Mouse (Mus musculus) layer of hippocampus, adult 9-10 months (tissue): ENCODE data around the gene Gse1.
"Not testable (repeated sequence)": the region's sequence is repeated elsewhere in the genome, so short reads cannot be mapped to it uniquely, and the experiment has no call there.

ENCODE experiments used
- DNase-seq: peaks from one replicate; pipeline ENCODE4 v3.0.0; 2022; ENCODE audit warnings: low spot score

Gene Gse1

GRCm38 (mm10) chr8:120327131-120327554 lies 98.9 kb downstream of the Gse1 start:
- no peak for DNase-seq

- DNase-seq = no peak
Measured at GRCm38 (mm10) chr8:120328361-120329022, 100.2 kb downstream of the Gse1 start.

GRCm38 (mm10) chr8:120329030-120329748 lies 100.9 kb downstream of the Gse1 start:
- DNase-seq = no peak

- DNase-seq = no peak
Measured at GRCm38 (mm10) chr8:120331027-120331426, 102.8 kb downstream of the Gse1 start.

- DNase-seq = no peak
Measured at GRCm38 (mm10) chr8:120332379-120333229, 104.3 kb downstream of the Gse1 start.

GRCm38 (mm10) chr8:120333681-120334080 lies 105.4 kb downstream of the Gse1 start:
- no peak for DNase-seq

GRCm38 (mm10) chr8:120334261-120334660 lies 106.0 kb downstream of the Gse1 start:
- not testable (repeated sequence) for DNase-seq

- no peak for DNase-seq
Measured at GRCm38 (mm10) chr8:120334878-120335261, 106.6 kb downstream of the Gse1 start.

- DNase-seq = no peak
Measured at GRCm38 (mm10) chr8:120335262-120336086, 107.2 kb downstream of the Gse1 start.

- no peak for DNase-seq
Measured at GRCm38 (mm10) chr8:120336087-120336380, 107.8 kb downstream of the Gse1 start.

- DNase-seq = no peak
Measured at GRCm38 (mm10) chr8:120336909-120337555, 108.8 kb downstream of the Gse1 start.

- DNase-seq = no peak
Measured at GRCm38 (mm10) chr8:120337627-120338026, 109.4 kb downstream of the Gse1 start.

GRCm38 (mm10) chr8:120338678-120339077 lies 110.4 kb downstream of the Gse1 start:
- DNase-seq = no peak

GRCm38 (mm10) chr8:120339743-120340142 lies 111.5 kb downstream of the Gse1 start:
- DNase-seq = no peak

GRCm38 (mm10) chr8:120341124-120341523 lies 112.9 kb downstream of the Gse1 start:
- no peak for DNase-seq

GRCm38 (mm10) chr8:120342847-120343548 lies 114.7 kb downstream of the Gse1 start:
- no peak for DNase-seq

GRCm38 (mm10) chr8:120343582-120343981 lies 115.3 kb downstream of the Gse1 start:
- no peak for DNase-seq

GRCm38 (mm10) chr8:120344166-120344565 lies 115.9 kb downstream of the Gse1 start:
- no peak for DNase-seq

- no peak for DNase-seq
Measured at GRCm38 (mm10) chr8:120344583-120344982, 116.3 kb downstream of the Gse1 start.

- no peak for DNase-seq
Measured at GRCm38 (mm10) chr8:120347734-120348341, 119.6 kb downstream of the Gse1 start.
